Mouse (Mus musculus) stomach, postnatal 0 days (tissue): ENCODE data around the gene Krt18.

Source experiments
- CTCF ChIP-seq: IDR thresholded peaks from 2 replicates; pipeline ENCODE4 v1.5.1; 2016; ENCODE audit warnings: antibody characterized with exemption, low read depth, mild to moderate bottlenecking, moderate library complexity
- EP300 ChIP-seq: optimal IDR thresholded peaks from 2 replicates; pipeline ENCODE3; 2016; ENCODE audit warnings: antibody characterized with exemption

DNA sequence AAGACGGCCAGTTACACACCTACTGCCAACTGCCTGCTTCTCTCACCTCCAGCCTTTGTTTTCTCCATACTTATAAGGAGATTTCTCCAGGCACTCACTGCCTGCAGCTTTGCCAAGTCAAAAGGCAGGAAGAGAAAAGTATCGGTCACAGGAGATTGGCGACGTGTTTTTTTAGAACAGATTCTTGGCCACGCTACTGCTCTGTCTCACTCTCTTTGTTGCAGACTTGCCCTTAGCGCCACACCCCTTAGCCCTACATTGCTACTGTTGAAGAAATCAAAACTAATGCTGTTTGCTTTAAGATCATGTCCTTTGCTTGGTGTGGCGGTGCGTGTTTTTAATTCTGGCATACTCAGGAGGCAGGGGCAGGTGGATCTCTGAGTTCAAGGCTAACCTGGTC lies 4.1 kb upstream of the Krt18 start:
- TF ChIP-seq CTCF (no peak), EP300 (no peak)
